Comparison of ENCODE assay signal across 16 mouse cellular contexts in genomic region chr7:4251211-4251610, GRCm38 (mm10). TPM values are rescaled to one million over a fixed set of nuclear protein-coding genes. Genes with fewer than 3 reads are reported as not detected.
DNase-seq lines count a peak whose midpoint lies in the region; TF ChIP-seq lines count a peak whose summit lies in the region.
"Not testable (repeated sequence)": the region's sequence is repeated elsewhere in the genome, so short reads cannot be mapped to it uniquely, and the experiment has no call there.
"Had no signal": no experiment of that assay in that cellular context is flagged by ENCODE, and none has a peak within 500 bp of the region (broad histone marks: within the 10 kb centered on the region; RNA-seq: fewer than 3 reads in every experiment).

No protein-coding gene starts in this region.

- not testable (repeated sequence) for H3K4me1 ChIP-seq in kidney, adult 2 months (ENCODE audit: control insufficient read depth, insufficient read depth, low read length)

- WGBS in kidney, adult 2 months, result 70% methylated on average over 1 of the region's 1 CpGs

- not testable (repeated sequence) for H3K4me3 ChIP-seq in kidney, adult 2 months (ENCODE audit: insufficient read depth, low read depth, low read length)

- DNase-seq in ES-CJ7 (ENCODE audit: low read depth, low spot score) (peak; percentile 93), R1 (ENCODE audit: low read depth, low spot score) (peak; percentile 95), ZHBTc4 (ENCODE audit: low read depth, low spot score) (peak; percentile 87)
- DNase-seq in cerebellum, adult 9-10 months, result peak; percentile 5
- DNase-seq in kidney, adult 11 months, result peak; percentile 28
- peak; percentile 31 for DNase-seq in kidney, adult 2 months

- not testable (repeated sequence) for TF ChIP-seq CTCF in kidney, adult 2 months (conservative IDR thresholded peaks at IDR 0.05; ENCODE audit: insufficient read depth, insufficient read length, low read depth, low read length)

- H3K27ac ChIP-seq in kidney, adult 2 months (ENCODE audit: insufficient read depth, low read depth, low read length), result peak overlapping the region; percentile 21

- not testable (repeated sequence) for TF ChIP-seq POLR2A in kidney, adult 2 months (IDR thresholded peaks at IDR 0.05; ENCODE audit: low read depth, low read length)

- H3K36me3 ChIP-seq in kidney, adult 2 months (ENCODE audit: control insufficient read depth, insufficient read depth, low read length), result not testable (repeated sequence)

- H3K27me3 ChIP-seq in kidney, adult 2 months (replicated peaks; ENCODE audit: control insufficient read depth, insufficient read depth, low read length), result not testable (repeated sequence)

RNA-seq across cellular contexts. Expression of gene Lilra5, which starts 13.7 kb away (rescaled TPM):
- polyA plus RNA-seq in kidney, adult 2 months (2012; rRNA removed), result 1.2 and 1.6 TPM in 2 replicates
- polyA plus RNA-seq: C2C12; embryonic facial prominence, embryonic 10.5 days; embryonic facial prominence, embryonic 12.5 days; embryonic facial prominence, embryonic 14.5 days; forebrain, embryonic 11.5 days; forebrain, embryonic 13.5 days; forebrain, embryonic 15.5 days; forebrain, postnatal 0 days; G1E; Patski had no signal

Comparison
In these comparisons a context has a peak if more than half of its experiments do, and no peak if none do; other contexts are left out.
1. DNase-seq: peak in every context shown above with its lines; median percentile 95 in R1; 93 in ES-CJ7; 87 in ZHBTc4; 31 in kidney, adult 2 months; 28 in kidney, adult 11 months; 5 in cerebellum, adult 9-10 months.